Mouse (Mus musculus) MEL-GATA-1-ER (cell line): ENCODE measurements at regions not wholly inside any gene's neighbourhood (a gene's known extent, or its start where the extent isn't known, plus 50 kb on each side); places are given as distances from the start of the nearest gene placed in this dataset.

Experiments used
- DNase-seq: peaks from one replicate; pipeline ENCODE4 v3.0.0-alpha.2; 2012; ENCODE audit warnings: low read depth; ENCODE audit errors: extremely low read depth

DNA sequence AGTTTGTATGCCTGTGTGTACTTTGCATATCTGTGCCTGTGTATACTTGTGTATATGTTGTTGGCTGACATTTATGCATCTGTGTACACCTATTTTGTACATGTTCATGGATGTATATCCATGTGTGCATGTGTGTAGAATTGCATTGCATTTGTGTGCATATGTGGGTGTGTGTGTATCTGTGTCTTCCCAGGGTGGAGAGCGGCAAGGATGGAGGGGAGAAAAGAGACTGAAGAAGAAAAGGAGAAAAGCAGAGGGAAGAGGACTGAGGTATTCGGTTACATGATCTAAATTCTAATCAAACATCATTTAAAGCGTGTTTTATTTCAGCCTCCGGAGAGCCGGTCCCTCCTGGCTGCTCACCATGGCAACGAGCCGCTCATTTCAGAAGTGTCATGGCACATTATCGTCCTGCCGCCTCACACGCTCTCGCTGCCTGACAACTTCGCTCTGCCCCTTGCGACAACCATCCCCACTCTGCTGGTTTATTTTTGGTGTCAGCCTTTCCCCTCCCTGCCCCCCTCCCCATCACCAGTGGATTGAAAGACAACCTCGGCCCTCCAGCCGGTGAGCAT, 58.6 kb downstream of the Mrm1 start:
- DNase-seq = no peak

DNA sequence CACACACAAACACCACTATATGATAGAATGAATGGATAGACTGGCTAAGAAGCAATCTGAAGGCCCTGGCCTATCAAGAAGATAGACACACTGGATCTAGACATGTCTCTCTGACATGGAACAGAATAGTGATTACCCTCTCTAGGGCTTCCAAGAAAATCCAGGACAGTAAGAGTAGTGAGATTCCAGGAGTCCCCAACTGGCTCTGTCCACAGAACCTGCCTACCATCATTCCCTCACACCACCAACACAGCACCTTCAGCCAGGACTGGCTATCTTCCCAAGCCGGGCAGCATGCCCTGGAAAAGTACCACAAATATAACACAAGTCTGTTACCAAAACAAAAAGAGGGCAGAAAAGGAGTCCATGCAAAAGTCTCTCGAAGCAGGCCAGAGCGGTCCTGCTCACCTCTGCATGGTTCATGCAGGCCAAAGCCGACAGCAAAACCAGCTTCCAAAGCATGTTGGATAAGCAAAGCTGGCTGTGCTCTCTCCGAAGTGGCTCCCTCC, 59.8 kb downstream of the Mrm1 start:
- no peak for DNase-seq

DNA sequence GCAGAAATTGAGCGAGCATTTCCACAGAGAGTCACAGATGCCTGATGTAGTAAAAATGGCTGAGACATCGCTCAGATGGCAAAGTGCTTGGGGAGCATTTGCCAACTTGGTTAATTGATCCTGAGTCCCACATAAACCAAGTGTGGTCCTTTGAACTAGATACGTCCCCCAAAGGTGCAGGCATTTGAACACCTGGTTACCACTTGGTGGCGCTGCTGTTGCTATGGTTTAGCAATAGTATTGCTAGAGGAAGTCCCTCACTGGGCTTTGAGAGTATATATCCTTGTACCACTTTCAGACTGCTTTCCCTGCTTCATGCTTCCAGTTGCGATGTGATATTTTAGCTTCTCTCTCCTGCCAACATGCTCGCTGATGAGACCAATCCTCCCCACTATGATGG, 67.3 kb downstream of the Mrm1 start:
- DNase-seq = peak; percentile 55

DNA sequence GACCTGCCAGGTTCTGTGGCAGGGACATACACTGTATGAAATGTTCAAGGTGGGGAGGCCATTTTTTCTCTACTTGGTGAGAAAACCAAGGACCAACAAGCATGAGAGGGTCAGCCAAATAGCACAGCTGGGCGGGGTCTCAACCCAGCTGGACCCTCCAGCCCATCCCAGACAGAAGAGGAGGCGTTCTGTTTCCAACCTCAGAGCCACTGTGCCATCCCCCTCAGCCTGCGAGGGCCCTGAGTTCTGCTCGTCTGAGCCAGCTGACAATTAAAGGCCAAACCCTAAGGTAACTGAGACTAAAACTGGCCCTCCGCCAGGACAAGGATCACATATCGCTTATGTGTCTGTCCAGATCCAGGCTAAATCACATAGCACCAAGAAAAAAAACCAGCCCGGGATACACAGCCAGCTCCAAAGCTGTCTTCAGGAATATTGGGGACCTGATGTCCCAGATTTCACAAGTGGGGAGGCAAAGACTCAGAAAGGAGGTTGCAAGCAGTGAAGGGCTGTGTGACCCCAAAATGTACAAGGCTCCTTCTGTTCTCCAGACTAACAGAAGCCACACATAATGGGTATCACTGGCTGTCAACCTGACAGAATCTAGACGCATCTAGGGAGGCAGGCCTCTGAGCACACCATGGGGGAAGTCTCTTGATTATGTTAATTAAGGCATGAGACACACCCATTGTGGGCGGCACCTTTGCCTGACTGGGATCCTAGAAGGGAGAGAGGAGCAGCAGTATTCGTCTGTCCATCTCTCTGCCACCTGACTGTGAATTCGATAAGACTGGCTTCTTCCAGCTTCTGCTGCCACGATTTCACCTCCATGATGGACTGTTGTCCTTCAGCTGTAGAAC, 69.6 kb downstream of the Mrm1 start:
- peak; percentile 38 for DNase-seq

DNA sequence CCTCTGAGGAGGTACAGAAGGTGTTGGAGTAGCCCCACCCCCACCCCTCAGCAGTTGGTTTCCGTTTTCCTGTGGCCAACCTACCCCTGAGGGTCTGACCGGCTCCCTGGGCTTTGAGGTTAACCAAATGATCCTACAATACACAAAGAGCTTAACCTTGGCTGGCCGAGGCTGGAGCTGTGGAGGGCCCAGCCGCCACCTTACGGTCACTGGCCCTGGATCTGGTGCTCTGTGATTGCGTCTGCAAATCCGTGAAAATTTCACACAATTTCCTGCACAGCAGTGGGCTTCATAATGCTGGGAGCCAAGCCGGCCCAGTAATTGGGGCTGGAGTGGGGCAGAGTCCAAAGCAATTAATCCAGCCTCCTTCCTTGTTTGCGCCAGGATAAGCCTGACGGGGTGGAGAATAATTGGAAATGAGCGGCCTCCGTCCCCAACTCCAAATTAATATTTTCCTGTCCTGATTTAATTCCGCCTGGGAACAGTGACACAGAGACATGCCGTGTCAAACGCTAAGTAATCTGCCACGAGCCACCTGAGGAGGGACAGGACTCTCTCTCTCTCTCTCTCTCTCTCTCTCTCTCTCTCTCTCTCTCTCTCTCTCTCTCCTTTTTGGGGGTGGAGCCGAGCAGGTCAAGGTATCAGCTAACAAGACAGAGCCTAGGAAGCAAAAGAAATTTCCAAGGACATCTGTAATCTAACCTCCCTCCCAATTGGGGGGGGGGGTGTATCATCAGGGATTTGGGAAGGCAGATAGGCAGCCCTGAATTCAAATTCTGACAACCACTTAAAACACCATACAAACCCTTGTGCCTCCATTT, 80.3 kb downstream of the Mrm1 start:
- DNase-seq = no peak

DNA sequence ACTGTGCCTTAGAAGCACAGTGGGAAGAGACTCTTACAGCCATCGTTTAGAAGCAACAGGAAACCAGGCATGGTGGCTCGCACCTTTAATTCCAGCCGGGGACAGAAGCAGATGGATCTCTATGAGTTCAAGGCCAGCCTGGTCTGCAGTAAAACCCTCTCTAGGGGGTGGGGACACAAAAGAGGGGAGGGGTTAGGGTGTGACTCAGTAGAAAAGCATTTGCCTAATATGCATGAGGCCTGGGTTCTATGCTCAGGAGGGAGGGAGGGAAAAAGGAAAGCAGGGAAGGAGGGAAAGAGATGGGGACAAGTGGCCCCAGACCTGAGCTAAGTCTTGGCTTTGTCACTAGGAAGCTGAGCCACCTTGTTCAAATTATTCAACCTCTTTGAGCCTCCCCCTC, 81.2 kb downstream of the Mrm1 start:
- DNase-seq = no peak

DNA sequence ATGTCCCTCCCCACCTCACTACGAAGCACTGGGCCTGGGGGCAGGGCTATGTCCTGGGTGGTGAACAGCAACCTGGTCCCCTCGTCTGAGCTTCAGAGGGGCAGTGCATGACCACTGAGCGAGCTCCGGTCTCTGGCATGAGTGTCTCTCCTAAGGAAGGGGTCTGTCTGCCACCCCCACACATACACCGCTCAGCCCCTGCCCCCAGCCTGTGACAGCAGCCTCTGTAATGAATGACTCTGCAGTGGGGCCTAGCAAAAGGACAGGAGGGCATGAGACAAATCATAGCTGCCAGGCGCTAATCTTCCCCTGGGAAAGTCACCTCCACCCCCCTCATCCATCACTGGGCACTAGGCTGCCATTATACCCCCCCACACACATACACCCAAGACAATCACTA, 87.4 kb downstream of the Mrm1 start:
- no peak for DNase-seq

DNA sequence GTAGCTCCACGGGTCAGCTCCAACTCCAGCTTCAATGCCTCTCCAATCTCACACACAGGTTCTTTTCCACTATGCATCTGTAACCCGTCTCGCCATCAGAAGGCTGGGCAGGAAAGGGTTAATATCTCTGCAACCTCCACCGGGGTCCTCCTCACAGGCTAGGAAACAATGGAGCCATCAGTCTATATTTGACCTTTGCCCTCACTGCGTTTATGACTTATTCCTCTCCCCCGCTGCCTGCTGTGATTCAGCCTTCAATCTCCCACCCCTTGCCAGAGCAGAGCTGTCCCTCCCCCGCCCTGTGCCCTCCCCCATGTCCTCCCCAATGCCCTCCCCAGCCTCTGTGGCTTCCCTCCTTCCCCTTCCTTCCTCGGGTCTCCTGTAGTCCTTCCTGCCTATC, 89.1 kb downstream of the Mrm1 start:
- DNase-seq = no peak

DNA sequence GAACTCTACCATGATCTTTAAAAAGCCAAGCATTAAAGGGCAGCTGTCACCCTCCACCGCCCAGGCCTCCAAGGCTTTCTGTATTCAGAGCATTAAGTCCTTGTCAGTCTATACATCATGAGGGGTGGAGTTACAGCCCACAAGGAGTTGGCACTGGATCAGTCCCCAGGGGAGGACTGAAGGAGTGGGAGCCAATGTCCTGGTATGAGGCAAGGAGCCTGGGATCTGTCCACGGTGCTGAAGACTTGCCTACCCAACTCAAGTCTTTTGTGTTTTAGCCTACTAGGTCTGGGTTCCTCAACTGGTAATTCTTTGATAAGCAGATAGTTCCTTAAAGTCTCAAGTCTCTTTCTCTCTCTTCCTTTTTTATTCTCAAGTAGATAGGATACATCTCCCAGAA, 90.1 kb downstream of the Mrm1 start:
- DNase-seq = peak; percentile 72

DNA sequence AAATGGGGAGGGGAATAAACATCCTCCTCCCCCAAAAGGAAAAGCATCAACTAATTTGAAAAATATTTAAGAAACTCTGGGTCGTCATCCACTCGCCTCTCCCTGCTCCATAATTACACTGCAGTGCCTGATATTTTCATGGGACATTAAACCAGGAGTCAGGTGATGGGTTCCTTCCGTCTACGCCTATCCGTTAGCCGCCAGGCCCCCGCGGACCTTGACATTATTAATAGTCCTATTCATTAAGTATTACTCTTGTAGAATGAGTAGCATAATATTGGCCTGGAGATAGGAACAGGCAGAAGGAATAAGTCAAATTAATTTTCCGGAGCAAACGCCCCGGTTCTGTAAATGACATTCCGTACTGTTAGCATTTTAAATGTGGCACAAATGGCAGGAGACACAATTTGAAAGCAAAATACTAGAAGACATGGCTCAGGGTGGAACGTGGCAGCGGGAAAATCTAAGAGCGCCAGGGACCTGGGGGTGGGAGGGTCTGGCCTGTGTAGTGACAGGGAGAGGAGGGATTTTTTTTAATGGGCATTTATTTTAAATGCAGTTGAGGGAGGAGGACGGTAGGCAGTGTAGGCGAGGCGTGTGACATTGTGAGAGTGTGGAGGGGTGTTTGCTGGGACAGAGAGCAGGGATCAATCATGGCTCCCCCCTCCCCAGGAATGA, 93.2 kb downstream of the Mrm1 start:
- no peak for DNase-seq

DNA sequence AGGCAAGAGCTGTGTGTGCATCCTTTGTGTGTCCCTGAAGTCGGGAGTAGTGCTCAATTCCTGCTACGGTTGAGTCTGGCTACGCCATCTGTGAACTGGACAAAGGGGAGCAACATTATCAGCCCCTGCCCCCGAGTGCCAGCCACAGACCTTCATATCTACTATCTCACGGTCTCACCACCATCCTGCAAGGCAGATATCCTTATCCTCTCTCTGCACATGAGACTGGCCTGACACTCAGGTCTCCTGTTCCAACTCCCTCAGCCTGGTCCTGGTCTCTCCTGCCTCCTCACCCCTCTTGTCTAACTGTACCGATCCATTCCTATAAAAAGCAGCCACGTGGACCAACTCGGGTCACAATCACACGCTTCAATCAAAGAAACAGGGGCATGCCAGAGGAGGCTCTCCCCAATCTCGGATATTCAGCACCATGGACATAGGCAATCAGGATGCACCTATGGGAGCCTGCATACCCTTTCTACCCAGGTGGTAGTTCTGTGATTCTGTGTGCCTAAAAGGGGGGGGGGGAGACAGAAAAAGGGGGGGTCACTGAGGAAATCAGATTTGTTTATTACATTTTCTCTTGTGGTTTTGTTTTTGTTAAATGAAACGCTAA, 94.0 kb downstream of the Mrm1 start:
- no peak for DNase-seq

DNA sequence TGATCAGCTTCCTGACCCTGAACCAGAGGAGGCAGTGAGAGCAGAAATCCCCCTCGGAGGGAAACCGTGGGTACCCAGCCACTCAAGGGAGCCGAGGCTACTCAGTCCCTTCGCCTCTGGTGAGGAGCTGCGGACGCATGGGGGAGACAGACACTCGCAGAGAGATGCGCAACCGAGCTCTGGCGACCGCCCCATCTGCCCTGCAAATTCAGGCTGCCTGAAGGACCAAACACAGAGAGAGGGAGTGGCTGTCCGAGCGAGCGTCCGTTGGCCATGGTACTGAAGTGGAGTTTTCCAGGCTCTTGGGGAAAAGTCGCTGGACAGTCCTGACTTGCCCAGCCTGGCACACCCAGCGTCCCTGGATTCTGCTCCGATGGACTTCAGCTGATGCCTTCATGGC, 95.2 kb downstream of the Mrm1 start:
- DNase-seq = no peak

DNA sequence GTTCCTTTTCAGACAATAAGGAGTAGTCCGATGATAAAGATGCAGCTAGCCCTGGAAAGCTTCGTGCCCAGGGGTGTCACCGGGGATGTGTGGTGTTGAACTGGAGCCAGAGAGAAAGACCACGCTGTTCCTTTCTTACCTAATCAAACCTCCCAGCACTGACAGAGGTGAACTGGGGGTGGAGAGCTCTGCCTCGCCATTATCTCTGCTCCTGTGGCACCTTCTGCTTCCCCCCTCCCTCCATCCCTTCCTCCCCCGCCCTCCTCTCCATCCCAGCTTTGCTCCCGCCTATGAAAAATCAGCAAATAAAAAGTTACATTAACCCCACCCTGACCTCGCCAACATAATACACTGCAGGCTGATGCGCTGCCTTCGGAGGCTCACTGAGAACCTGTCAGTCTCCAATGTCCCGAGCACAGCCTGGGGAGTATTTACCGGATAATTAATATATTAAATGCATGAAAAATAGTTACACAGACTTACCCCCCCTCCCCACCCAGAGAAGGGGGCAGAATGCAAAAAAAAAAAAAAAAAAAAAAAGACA, 96.6 kb downstream of the Mrm1 start:
- DNase-seq = no peak

DNA sequence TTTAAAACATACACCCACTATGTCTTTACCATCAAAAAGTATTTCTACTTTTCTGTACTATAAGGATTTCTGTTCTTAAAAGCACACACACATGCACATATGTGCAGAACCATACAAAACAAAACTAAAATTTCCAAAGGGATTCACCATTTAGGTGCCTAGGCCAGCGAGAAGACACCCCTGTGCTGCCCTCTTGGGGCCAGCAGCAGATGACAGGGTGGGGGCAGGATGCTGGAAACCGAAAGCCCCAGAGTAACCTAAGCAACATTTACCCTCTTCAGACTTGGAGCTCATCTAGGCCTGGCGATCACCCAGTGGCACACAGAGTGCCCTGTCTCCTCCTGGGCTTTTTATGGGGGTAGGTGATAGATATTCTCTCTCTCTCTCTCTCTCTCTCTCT, 97.3 kb downstream of the Mrm1 start:
- DNase-seq = no peak

DNA sequence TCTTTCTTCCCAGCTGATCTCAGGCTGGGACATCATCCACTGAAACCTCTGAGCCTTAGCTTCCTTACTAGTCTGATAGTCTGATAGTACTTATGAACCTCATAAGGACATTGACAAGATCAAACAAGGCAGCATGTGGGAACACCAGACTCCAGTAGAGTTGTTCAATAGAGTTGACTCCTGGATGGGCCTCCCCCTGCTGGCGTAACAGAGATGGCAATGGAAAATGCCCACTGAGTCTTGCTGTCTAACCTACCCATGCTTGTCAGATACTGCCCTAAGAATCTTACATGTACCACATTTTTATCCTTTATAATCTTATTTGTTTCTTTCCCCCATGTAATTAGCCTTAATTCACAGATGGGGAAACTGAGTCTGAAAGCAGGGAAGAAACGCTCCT, 98.2 kb downstream of the Mrm1 start:
- DNase-seq = no peak

DNA sequence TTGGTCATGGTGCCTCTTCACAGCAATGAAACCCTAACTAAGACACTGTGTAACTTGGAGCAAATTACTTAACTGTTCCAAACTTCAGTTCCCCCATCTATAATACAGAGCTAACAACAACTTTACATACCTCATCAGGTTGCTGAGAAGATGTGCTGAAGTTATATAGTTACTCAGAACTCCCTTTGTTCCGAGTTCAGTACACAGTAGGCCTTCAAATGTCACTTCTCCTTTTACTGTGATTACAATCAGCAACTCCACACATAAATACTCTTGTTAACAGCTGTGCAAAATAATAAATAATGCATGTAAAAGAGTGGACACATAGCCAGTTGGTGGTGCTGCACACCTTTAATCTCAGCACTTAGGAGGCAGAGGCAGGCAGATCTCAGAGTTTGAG, 99.5 kb downstream of the Mrm1 start:
- DNase-seq = no peak

DNA sequence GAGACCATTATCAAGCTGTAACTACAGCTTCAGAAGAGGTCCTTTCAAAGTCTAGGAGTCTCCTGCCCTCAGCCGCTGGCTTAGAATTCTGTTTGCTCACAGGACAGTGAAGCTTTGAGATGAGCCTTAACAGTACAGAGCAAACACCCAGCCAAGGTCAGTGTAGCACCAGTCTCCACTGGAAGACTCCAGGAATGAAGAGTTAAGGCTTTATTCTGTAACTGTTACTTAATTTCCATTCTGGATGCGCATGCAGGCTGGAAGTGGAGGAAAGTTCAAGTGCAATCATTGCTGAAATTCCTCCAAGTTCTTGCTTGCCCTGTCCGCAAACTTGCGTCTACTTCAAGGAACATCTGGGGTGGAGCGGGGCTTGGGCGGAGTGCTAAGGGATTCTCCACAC, 106.6 kb downstream of the Mrm1 start:
- no peak for DNase-seq

DNA sequence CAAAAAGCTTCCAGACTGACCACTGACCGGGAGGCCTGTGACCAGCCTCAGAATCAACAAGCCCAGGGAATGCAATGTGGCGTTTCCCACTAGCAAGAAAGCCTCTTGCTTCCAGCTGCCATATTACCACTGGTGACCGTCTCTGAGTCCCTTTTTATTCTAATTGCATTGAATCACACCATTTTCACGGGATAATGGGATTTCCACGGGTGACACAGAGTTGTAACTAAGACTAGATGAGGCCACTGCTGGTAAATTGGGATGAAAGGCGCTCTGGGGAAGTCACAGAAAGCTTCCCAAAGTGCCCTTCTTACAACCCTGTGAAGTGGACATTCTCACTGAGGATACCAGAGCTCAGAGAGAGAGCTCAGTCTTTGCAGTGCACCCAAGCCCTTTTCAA, 107.4 kb downstream of the Mrm1 start:
- no peak for DNase-seq

DNA sequence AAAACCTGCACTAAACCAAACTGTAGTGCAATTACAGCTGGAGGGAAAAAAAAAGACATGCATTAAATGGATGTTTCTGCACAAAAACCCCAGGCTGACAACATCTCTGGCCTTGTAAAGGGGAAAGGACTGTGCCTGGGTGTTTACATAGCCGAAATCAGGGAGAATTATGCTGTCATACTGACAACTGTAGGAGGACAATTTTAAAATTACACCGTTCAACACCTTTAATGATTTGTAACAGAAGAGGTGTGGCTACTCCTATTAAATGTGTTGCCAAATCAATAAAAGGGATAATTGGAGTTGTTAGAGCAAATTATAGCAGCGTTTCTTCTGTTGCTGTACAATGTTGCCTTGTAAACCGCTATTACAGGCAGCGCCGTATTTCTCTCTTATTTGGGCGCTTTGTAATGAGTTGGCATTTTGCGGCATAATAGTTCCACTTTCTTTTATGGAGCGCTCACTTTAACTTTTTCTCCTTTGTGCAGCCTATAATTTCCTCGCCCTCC, 111.0 kb downstream of the Mrm1 start:
- no peak for DNase-seq

DNA sequence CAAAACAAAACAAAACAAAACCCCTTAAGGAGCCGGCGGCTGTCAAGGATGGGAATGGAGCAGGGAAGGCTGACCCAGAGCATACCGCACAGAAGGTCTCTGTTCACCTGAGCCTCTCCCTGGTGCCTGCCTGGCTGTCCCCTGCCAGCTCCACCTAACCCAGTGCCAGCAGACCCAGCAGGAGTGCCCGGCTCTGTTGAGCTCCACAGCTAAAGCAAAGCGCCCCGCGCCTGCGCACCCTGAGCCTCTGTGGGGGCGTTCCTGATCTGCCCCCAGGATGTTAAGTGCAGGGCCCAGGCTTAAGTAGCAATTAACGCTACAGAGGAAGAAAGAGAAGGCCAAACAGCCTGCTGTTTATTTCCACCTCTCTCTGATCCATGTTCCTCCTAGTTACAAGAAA, 111.5 kb downstream of the Mrm1 start:
- DNase-seq = no peak

DNA sequence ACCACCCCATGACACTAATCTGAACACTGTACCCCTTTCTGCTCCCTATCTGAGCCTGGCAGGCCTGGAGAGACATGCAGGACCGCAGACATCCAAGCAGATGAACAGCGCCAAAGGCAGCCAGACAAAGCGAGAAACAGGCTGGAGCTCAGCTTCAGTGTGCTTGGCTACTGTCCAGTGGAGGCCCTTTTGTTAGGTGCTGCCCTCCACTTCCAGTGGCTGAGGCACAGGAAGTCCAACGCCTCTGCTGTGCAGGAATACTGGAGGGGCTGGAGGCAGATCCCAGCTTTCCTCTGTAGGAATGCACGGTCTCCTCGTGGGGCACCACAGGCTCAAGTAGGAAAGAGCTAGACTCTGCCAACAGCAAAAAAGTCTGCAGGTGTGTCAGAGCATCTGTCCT, 112.6 kb downstream of the Mrm1 start:
- no peak for DNase-seq
